Mouse (Mus musculus) limb, embryonic 14.5 days (tissue): ENCODE measurements around the gene Trabd2b. TPM values are rescaled to one million over a fixed set of nuclear protein-coding genes. Genes with fewer than 3 reads are reported as not detected.

Experiments
- ATAC-seq: fragments of 200-750 bp; cut with Nextera tagmentation; 2 replicates; pipeline ENCODE4 v1.8.0; 2017; ENCODE audit warnings: low read depth, moderate number of reproducible peaks, moderate TSS enrichment; ENCODE audit not compliant: low FRiP score
- DNase-seq: peaks from one replicate; pipeline ENCODE4 v3.0.0-alpha.2; 2015; ENCODE audit warnings: low spot score
- H3K27ac ChIP-seq: fragments of 300-500 bp; sonication (generic); replicated peaks from 2 replicates; pipeline ENCODE4 v1.5.1; 2014; ENCODE audit warnings: low read depth, mild to moderate bottlenecking, low read length, moderate library complexity, mixed read lengths
- H3K27me3 ChIP-seq: fragments of 300-500 bp; sonication (generic); 2 replicates; pipeline ENCODE4 v1.6.1; 2014; ENCODE audit warnings: low read length, mixed read lengths; ENCODE audit not compliant: control insufficient read depth, insufficient read depth
- H3K36me3 ChIP-seq: fragments of 300-500 bp; sonication (generic); 2 replicates; pipeline ENCODE4 v1.6.1; 2014; ENCODE audit warnings: mild to moderate bottlenecking, low read length, moderate library complexity, mixed read lengths; ENCODE audit not compliant: control insufficient read depth, insufficient read depth
- H3K4me1 ChIP-seq: fragments of 300-500 bp; sonication (generic); 2 replicates; pipeline ENCODE4 v1.6.1; 2014; ENCODE audit warnings: antibody characterized with exemption, low read length, mixed read lengths; ENCODE audit not compliant: control insufficient read depth, insufficient read depth
- H3K4me2 ChIP-seq: fragments of 300-500 bp; sonication (generic); replicated peaks from 2 replicates; pipeline ENCODE4 v1.6.1; 2014; ENCODE audit warnings: low read depth, mild to moderate bottlenecking, low read length, moderate library complexity; ENCODE audit not compliant: severe bottlenecking
- H3K4me3 ChIP-seq: fragments of 300-500 bp; sonication (generic); replicated peaks from 2 replicates; pipeline ENCODE4 v1.5.1; 2014; ENCODE audit warnings: low read length
- H3K9ac ChIP-seq: fragments of 300-500 bp; sonication (generic); 2 replicates; pipeline ENCODE4 v1.6.1; 2014; ENCODE audit warnings: mild to moderate bottlenecking, low read depth, low read length, moderate library complexity; ENCODE audit not compliant: severe bottlenecking
- H3K9me3 ChIP-seq: fragments of 300-500 bp; sonication (generic); 2 replicates; pipeline ENCODE4 v1.6.1; 2016; ENCODE audit warnings: low read length; ENCODE audit not compliant: control insufficient read depth
- POLR2A ChIP-seq: fragments of 200-500 bp; IDR thresholded peaks from 2 replicates; pipeline ENCODE4 v1.8.0; 2012; ENCODE audit warnings: inconsistent platforms, mild to moderate bottlenecking, moderate library complexity, borderline replicate concordance; ENCODE audit not compliant: insufficient read depth, insufficient read length; ENCODE audit errors: extremely low read depth
- WGBS: fragments of 180-500 bp; shearing (Covaris S2); extraction: QIAGEN DNeasy Blood & Tissue Kit; methylation state at CpG from one replicate; pipeline ENCODE4 v1.1.7; 2014; 5-methylcytosine and 5-hydroxymethylcytosine counted together
- polyA plus RNA-seq, 2 experiments: library from polyadenylated mRNA; depleted of rRNA in 1 of 2; stranded (reverse) in 1 of 2; unstranded in 1 of 2; fragments of >200 nt; fragmentation: Nextera tagmentation in 1 of 2; extraction: Ambion mirVana in 1 of 2; gene quantifications; 2 replicates each; pipeline versions ENCODE4 v1.2.1 to v1.2.3; 2012 to 2014

Gene Trabd2b
- polyA plus RNA-seq, 2 experiments: 3.6 to 6.2 TPM

DNA sequence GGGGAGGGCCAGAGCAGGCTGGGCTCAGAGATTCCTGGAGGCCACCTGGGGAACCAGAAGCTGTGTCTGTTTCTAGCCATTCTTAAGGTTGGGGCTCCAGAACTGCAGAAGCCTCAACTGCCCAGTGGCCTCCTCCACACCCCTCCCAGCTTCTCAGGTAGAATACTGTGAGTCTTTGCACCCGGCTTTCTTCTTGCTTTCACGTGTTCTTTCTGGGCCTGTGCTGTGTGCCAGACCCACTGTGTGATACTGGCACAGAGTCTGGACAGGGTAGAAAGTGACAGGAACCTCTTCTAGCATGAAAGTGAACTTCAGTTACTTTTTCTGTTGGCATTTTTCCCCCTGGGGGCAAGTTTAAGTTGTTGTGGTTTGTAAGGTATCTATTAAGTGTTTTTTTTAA lies 77.6 kb downstream of the Trabd2b start:
- no peak overlapping the region for H3K4me2 ChIP-seq
- H3K36me3 ChIP-seq: no peaks in the 10 kb centered on the region
- DNase-seq (no peak), ATAC-seq (no peak)
- no peaks in the 10 kb centered on the region for H3K4me1 ChIP-seq
- 0 out of 2 replicates have a peak, but pooled peaks cover 3% of the 10 kb centered on the region for H3K27me3 ChIP-seq
- H3K27ac ChIP-seq: no peak overlapping the region
- no peak overlapping the region for H3K4me3 ChIP-seq
- no peaks in the 10 kb centered on the region for H3K9me3 ChIP-seq
- H3K9ac ChIP-seq: no peak overlapping the region
- no peak for TF ChIP-seq POLR2A
- WGBS: 76% methylated on average over 2 of the region's 2 CpGs

DNA sequence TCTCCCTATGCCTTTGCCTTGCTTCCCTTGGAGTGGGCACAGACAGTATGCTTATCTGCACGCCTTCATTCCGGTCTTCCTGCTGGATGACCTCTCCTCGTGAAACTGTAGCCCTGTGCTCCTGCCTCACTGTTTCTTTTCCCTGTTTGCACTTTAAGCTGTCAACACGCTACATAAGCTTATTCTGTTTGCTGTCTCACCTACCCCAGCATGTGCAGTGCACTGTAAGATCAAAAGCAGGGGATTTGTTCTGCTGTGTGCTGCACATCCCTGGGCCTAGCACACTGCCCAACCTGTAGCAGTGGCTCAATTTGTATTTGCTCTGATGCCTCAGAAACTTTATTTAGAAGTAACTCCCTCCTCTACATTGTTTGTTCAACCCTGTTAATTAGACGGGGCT lies 79.5 kb downstream of the Trabd2b start:
- Histone ChIP-seq H3K27ac (no peak overlapping the region), H3K9me3 (no peaks in the 10 kb centered on the region), H3K4me3 (no peak overlapping the region), H3K27me3 (0 out of 2 replicates have a peak, but pooled peaks cover 3% of the 10 kb centered on the region), H3K9ac (no peak overlapping the region), H3K4me1 (no peaks in the 10 kb centered on the region), H3K4me2 (no peak overlapping the region), H3K36me3 (no peaks in the 10 kb centered on the region)
- WGBS: 51% methylated on average over 5 of the region's 5 CpGs
- no peak for TF ChIP-seq POLR2A
- DNase-seq (no peak), ATAC-seq (no peak)

DNA sequence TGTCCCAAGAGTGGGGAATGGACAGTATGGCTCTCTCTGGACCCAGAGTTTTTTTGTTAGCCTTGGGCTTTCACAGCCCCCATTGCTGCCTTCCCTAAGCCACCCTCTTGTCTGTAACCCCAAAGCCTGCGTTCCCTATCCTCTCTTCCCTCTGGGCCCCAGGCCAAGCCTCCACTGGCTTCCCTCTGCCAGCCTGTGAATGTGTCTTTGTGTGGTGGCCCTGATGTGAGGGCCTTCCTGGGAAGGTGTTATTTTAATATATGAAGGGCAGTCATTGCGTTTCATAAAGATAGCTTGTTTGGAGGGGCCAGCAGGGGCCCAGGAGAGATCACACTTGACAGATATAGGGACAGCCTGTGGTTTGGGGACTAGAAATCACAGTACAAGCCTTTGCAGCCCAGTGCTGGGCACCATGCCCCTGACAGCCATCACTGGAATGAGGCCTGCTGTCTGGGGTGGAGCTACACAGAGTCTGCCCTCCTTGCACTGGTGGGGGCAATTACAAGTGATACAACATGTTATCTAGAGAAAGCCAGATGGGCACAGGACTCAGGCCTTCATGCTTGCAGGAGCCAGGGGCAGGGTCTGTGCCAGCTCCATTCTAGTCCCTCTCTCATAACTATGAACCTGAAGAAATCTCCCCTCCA lies 80.5 kb downstream of the Trabd2b start:
- no peaks in the 10 kb centered on the region for H3K4me1 ChIP-seq
- no peaks in the 10 kb centered on the region for H3K36me3 ChIP-seq
- H3K27ac ChIP-seq: no peak overlapping the region
- TF ChIP-seq POLR2A: no peak
- no peak overlapping the region for H3K4me2 ChIP-seq
- WGBS: 58% methylated on average over 2 of the region's 2 CpGs
- H3K27me3 ChIP-seq: no peaks in the 10 kb centered on the region
- H3K4me3 ChIP-seq: no peak overlapping the region
- no peaks in the 10 kb centered on the region for H3K9me3 ChIP-seq
- ATAC-seq: no peak
- DNase-seq: no peak
- no peak overlapping the region for H3K9ac ChIP-seq

DNA sequence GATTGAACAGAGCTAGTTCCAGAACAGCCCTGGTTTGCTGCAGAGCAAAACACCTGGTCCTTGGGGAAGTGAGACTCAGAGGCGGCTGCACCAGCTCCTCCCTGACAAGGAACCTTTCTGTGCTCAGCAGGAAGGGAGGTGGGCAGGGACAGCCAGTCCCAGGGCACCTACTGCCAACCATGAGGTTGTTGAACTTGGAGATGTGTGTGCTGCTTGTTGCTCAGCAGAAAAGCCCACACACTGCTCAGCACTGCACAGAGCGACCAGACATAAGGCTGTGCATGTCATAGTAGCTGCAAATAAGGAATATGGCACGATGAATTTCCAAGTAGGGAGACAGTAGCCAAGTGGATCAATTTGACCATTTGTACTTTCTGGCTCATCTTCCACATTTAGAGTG lies 81.2 kb downstream of the Trabd2b start:
- no peak overlapping the region for H3K4me2 ChIP-seq
- ATAC-seq (no peak), DNase-seq (no peak)
- no peaks in the 10 kb centered on the region for H3K9me3 ChIP-seq
- no peaks in the 10 kb centered on the region for H3K4me1 ChIP-seq
- no peak overlapping the region for H3K27ac ChIP-seq
- TF ChIP-seq POLR2A: no peak
- no peak overlapping the region for H3K9ac ChIP-seq
- 72% methylated on average over 3 of the region's 3 CpGs for WGBS
- H3K36me3 ChIP-seq: no peaks in the 10 kb centered on the region
- no peaks in the 10 kb centered on the region for H3K27me3 ChIP-seq
- no peak overlapping the region for H3K4me3 ChIP-seq

DNA sequence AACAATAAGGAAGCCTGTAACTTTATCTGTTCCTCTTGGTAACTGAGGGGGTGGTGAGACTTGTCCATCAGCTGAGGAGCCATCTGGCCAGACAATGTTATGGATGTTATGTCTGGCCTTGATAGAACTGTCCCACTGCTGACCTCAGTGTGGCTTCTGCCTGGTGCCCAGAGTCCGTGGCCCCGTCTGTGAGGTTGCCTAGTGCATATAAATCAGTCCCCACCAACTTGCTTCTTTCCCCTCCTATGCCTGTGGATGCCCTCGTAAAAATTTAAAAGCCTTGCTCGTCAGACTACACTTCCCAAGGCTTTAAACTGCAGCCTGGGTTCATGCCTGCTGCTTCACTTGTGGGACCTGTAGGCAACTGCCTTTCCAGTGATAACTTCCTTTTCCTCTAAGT lies 85.6 kb downstream of the Trabd2b start:
- WGBS: 10% methylated on average over 4 of the region's 4 CpGs
- Histone ChIP-seq H3K9ac (no peak overlapping the region), H3K4me3 (no peak overlapping the region), H3K4me1 (no peaks in the 10 kb centered on the region), H3K4me2 (no peak overlapping the region), H3K27ac (no peak overlapping the region), H3K9me3 (no peaks in the 10 kb centered on the region), H3K36me3 (no peaks in the 10 kb centered on the region), H3K27me3 (peaks cover 4% of the 10 kb centered on the region)
- DNase-seq (no peak), ATAC-seq (no peak)
- TF ChIP-seq POLR2A: no peak
